Mouse (Mus musculus) lung, embryonic 14.5 days (tissue): Measurements from ENCODE around the gene Sgip1. TPM values are rescaled to one million over a fixed set of nuclear protein-coding genes. Genes with fewer than 3 reads are reported as not detected.
A peak's percentile ranks its signal among the peaks of the same experiment; 100 is the strongest.

ENCODE experiments used
- ATAC-seq: fragments of 200-750 bp; cut with Nextera tagmentation; 2 replicates; pipeline ENCODE4 v1.8.0; 2017; ENCODE audit warnings: mild to moderate bottlenecking, moderate TSS enrichment, moderate library complexity; ENCODE audit not compliant: insufficient read depth
- DNase-seq: peaks from one replicate; pipeline ENCODE4 v3.0.0-alpha.2; 2015
- H3K27ac ChIP-seq: fragments of 300-500 bp; sonication (generic); 2 replicates; pipeline ENCODE4 v1.5.1; 2014; ENCODE audit warnings: low read depth, mild to moderate bottlenecking, moderate library complexity
- H3K27me3 ChIP-seq: fragments of 300-500 bp; sonication (generic); 2 replicates; pipeline ENCODE4 v1.6.1; 2014; ENCODE audit warnings: low read length, control low read depth; ENCODE audit not compliant: insufficient read depth
- H3K36me3 ChIP-seq: fragments of 300-500 bp; sonication (generic); 2 replicates; pipeline ENCODE4 v1.6.1; 2014; ENCODE audit warnings: control low read depth; ENCODE audit not compliant: insufficient read depth
- H3K4me1 ChIP-seq: fragments of 300-500 bp; sonication (generic); 2 replicates; pipeline ENCODE4 v1.6.1; 2014; ENCODE audit warnings: antibody characterized with exemption, control low read depth; ENCODE audit not compliant: insufficient read depth
- H3K4me2 ChIP-seq: fragments of 300-500 bp; sonication (generic); 2 replicates; pipeline ENCODE4 v1.6.1; 2014; ENCODE audit warnings: mild to moderate bottlenecking
- H3K4me3 ChIP-seq: fragments of 300-500 bp; sonication (generic); 2 replicates; pipeline ENCODE4 v1.5.1; 2014; ENCODE audit warnings: low read depth, low read length
- H3K9ac ChIP-seq: fragments of 300-500 bp; sonication (generic); 2 replicates; pipeline ENCODE4 v1.6.1; 2014
- H3K9me3 ChIP-seq: fragments of 300-500 bp; sonication (generic); 2 replicates; pipeline ENCODE4 v1.6.1; 2016; ENCODE audit warnings: low read depth, low read length, control low read depth
- CTCF ChIP-seq: IDR thresholded peaks from 2 replicates; pipeline ENCODE4 v1.5.1; 2016; ENCODE audit warnings: antibody characterized with exemption, low read depth
- WGBS: fragments of 180-500 bp; shearing (Covaris S2); extraction: QIAGEN DNeasy Blood & Tissue Kit; methylation state at CpG from one replicate; pipeline ENCODE4 v1.1.7; 2014; 5-methylcytosine and 5-hydroxymethylcytosine counted together
- polyA plus RNA-seq: library from polyadenylated mRNA; unstranded; fragments of >200 nt; fragmentation: Nextera tagmentation; extraction: Ambion mirVana; gene quantifications from 2 replicates; pipeline ENCODE4 v1.2.1, GENCODE M21; 2014

The Sgip1 gene
- polyA plus RNA-seq, 1 experiment from 2014 or later: 6.9 TPM

- DNase-seq (no peak), ATAC-seq (no peak)
- Histone ChIP-seq H3K9ac (no peak overlapping the region), H3K4me3 (no peak overlapping the region), H3K27me3 (no peaks in the 10 kb centered on the region), H3K4me2 (no peak overlapping the region), H3K36me3 (no peaks in the 10 kb centered on the region), H3K9me3 (peaks cover 8% of the 10 kb centered on the region; the same call in 1 of the 2 replicates), H3K4me1 (no peaks in the 10 kb centered on the region), H3K27ac (no peak overlapping the region)
- 90% methylated on average over 5 of the region's 5 CpGs for whole genome bisulfite sequencing
- TF ChIP-seq CTCF: no peak
Measured at GRCm38 (mm10) chr4:102899683-102900082, 158.6 kb downstream of the Sgip1 start.

GRCm38 (mm10) chr4:102900166-102900565 is 159.1 kb downstream of the Sgip1 start:
- no peak for TF ChIP-seq CTCF
- Histone ChIP-seq H3K4me1 (no peaks in the 10 kb centered on the region), H3K36me3 (no peaks in the 10 kb centered on the region), H3K9ac (no peak overlapping the region), H3K4me3 (no peak overlapping the region), H3K27ac (no peak overlapping the region), H3K9me3 (peaks cover 8% of the 10 kb centered on the region; the same call in 1 of the 2 replicates), H3K27me3 (no peaks in the 10 kb centered on the region), H3K4me2 (no peak overlapping the region)
- ATAC-seq (no peak), DNase-seq (no peak)
- 79% methylated on average over 6 of the region's 6 CpGs for WGBS

GRCm38 (mm10) chr4:102907843-102908427 is 166.8 kb downstream of the Sgip1 start:
- H3K4me3 ChIP-seq: no peak overlapping the region
- no peak for TF ChIP-seq CTCF
- no peak overlapping the region for H3K27ac ChIP-seq
- H3K27me3 ChIP-seq: no peaks in the 10 kb centered on the region
- no peaks in the 10 kb centered on the region for H3K4me1 ChIP-seq
- no peaks in the 10 kb centered on the region for H3K9me3 ChIP-seq
- no peaks in the 10 kb centered on the region for H3K36me3 ChIP-seq
- 49% methylated on average over 7 of the region's 7 CpGs for WGBS
- DNase-seq: peak; percentile 60
- H3K4me2 ChIP-seq: no peak overlapping the region
- ATAC-seq: peak; percentile 66; the same call in 1 of the 2 replicates
- H3K9ac ChIP-seq: no peak overlapping the region

- H3K4me1 ChIP-seq: no peaks in the 10 kb centered on the region
- no peak overlapping the region for H3K27ac ChIP-seq
- 86% methylated on average over 4 of the region's 4 CpGs for WGBS
- H3K9ac ChIP-seq: no peak overlapping the region
- no peaks in the 10 kb centered on the region for H3K27me3 ChIP-seq
- no peak for TF ChIP-seq CTCF
- H3K36me3 ChIP-seq: no peaks in the 10 kb centered on the region
- no peak for DNase-seq
- H3K9me3 ChIP-seq: no peaks in the 10 kb centered on the region
- ATAC-seq: no peak
- H3K4me2 ChIP-seq: no peak overlapping the region
- H3K4me3 ChIP-seq: no peak overlapping the region
Measured at GRCm38 (mm10) chr4:102910191-102910590, 169.1 kb downstream of the Sgip1 start.

- Histone ChIP-seq H3K4me2 (no peak overlapping the region), H3K9me3 (no peaks in the 10 kb centered on the region), H3K4me1 (no peaks in the 10 kb centered on the region), H3K27me3 (no peaks in the 10 kb centered on the region), H3K36me3 (no peaks in the 10 kb centered on the region), H3K9ac (no peak overlapping the region), H3K4me3 (no peak overlapping the region), H3K27ac (no peak overlapping the region)
- no peak for TF ChIP-seq CTCF
- WGBS: 82% methylated on average over 3 of the region's 3 CpGs
- DNase-seq: no peak
- no peak for ATAC-seq
Measured at GRCm38 (mm10) chr4:102913176-102913575, 172.1 kb downstream of the Sgip1 start.

GRCm38 (mm10) chr4:102913700-102914327 is 172.7 kb downstream of the Sgip1 start:
- Histone ChIP-seq H3K4me1 (no peaks in the 10 kb centered on the region), H3K9ac (no peak overlapping the region), H3K36me3 (no peaks in the 10 kb centered on the region), H3K9me3 (no peaks in the 10 kb centered on the region), H3K27ac (no peak overlapping the region), H3K4me3 (no peak overlapping the region), H3K27me3 (no peaks in the 10 kb centered on the region), H3K4me2 (no peak overlapping the region)
- DNase-seq (peak; percentile 29), ATAC-seq (no peak)
- no peak for TF ChIP-seq CTCF
- 71% methylated on average over 5 of the region's 5 CpGs for WGBS

GRCm38 (mm10) chr4:102918191-102918590 is 177.1 kb downstream of the Sgip1 start:
- Histone ChIP-seq H3K4me2 (no peak overlapping the region), H3K27me3 (no peaks in the 10 kb centered on the region), H3K9ac (no peak overlapping the region), H3K36me3 (no peaks in the 10 kb centered on the region), H3K9me3 (no peaks in the 10 kb centered on the region), H3K4me1 (no peaks in the 10 kb centered on the region), H3K4me3 (no peak overlapping the region), H3K27ac (no peak overlapping the region)
- no peak for TF ChIP-seq CTCF
- 93% methylated on average over 1 of the region's 1 CpGs for WGBS
- no peak for ATAC-seq
- no peak for DNase-seq
